ENCODE assay signal across 8 mouse cellular contexts in the genomic region with DNA sequence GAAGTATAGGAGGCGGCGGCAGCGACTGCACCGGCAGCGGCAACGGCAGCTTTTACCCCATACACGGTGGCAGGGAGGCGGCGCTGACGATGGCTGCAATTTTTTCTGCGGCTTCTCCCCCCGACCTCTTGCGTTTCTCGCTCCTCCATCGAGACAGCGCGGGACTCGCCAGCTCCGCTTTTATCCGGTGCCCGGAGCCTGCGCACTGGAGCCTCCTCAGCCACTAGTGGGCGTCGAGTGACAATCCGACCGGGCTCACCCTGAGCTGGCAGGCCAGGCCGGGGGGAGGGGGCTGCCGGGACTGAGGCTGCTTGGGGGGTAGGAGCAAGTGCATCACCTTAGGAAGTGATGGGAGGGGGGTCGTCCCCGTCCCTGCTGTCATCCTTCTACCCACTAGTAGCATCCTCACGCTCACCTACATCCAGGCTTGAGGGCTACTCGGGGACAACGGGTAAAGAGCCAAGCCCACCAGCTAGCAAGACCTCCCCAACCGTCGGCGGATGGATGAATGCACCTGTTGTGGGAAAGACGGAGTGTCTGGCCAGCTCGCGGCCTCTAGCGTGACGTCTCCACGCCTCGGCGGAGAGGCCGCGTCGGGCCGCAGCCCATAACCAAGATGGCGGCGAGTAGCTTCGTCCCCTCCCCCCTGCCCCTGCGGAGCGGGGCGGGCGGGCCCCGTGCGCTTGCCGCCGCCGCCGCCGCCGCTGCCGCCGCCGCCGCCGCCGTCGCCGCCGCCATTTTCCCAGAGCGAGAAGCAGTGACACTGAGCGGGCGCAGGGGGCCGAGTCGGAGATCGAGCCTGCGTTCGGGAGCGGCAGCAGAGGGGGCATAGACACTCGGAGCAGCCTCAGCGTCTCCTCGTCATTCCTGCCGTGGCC. TPM values are rescaled to one million over a fixed set of nuclear protein-coding genes. Genes with fewer than 3 reads are reported as not detected.
A peak's percentile ranks its signal among the peaks of the same experiment; 100 is the strongest.
DNase-seq lines count a peak whose midpoint lies in the region; ATAC-seq lines count a peak whose summit lies in the region.

A gene (plus strand): TSS at position 722 of the 878 bp plus-strand sequence.

- intact Hi-C loops in gastrocnemius, postnatal 14 days (cut with DNase I; ENCODE audit: low total_unique reads) = no loop called here
- intact Hi-C loops in left cerebral cortex, postnatal 10 days (cut with DNase I) = no loop called here

- ATAC-seq in inflammation-experienced regulatory T-cells, adult 6 months = peak; percentile 28
- ATAC-seq in megakaryocyte progenitor cell, adult 5-6 weeks (replicated peaks; ENCODE audit: poor library complexity) = peak; percentile 38

- DNase-seq in adrenal gland, adult 18-20 months (ENCODE audit: low spot score in 2 of 2) = peak; percentile 89 to 90
- peak; percentile 89 for DNase-seq in embryo, embryonic 10.5 days (ENCODE audit: low spot score)
- DNase-seq in gastrocnemius, postnatal 14 days = peak; percentile 95
- peak; percentile 93 to 97 for DNase-seq in left cerebral cortex, postnatal 10 days (ENCODE audit: extremely low spot score in 1 of 2, low spot score in 2 of 2)
- peak; percentile 96 to 97 for DNase-seq in right cerebral cortex, postnatal 10 days (ENCODE audit: low spot score in 2 of 2)
- peak; percentile 93 for DNase-seq in urinary bladder, postnatal 14 days (ENCODE audit: low spot score)

RNA-seq across cellular contexts. Expression of the gene that starts here (rescaled TPM):
- 10 to 100 TPM; 58.3 to 69.8 TPM for total RNA-seq in adrenal gland, adult 18-20 months (2021)
- 10 to 100 TPM; 25.2 to 27.1 TPM for total RNA-seq in gastrocnemius, postnatal 14 days (2021)
- polyA plus RNA-seq in inflammation-experienced regulatory T-cells, adult 6 months (2017; shearing (Covaris generic)) = 100 to 1,000 TPM; 200 to 243 (median 210) TPM
- total RNA-seq in left cerebral cortex, postnatal 10 days (2021) = 100 to 1,000 TPM; 126 TPM
- total RNA-seq in megakaryocyte progenitor cell, adult 5-6 weeks (2015) = 122 and 127 TPM in 2 replicates
- total RNA-seq in megakaryocyte progenitor cell, adult 5-6 weeks (2017) = 50.1 and 60.1 TPM in 2 replicates

Comparison
In these comparisons a context has a peak if more than half of its experiments do, and no peak if none do; other contexts are left out.
1. Peak in every context shown above with its lines: DNase-seq and ATAC-seq.